Mouse (Mus musculus): ENCODE results near the gene Lao1.

Gene Lao1

DNA sequence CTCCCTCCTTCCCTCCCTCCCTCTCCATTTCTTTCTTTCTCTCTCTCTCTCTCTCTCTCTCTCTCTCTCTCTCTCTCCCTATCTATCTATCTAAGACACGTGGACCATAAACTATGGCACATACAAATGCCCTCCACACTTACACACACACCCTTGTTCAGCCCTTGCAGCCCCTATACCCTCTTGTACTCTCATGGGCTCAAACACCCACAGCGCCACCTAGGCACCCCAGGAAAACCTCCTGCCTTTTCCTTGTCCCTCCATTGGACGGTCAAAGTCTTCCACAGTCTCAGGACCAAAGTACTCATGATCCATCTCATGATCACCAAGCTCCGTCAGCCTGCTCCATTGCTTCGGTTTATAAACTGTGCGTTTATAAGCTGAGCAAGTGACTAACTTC lies 54.2 kb downstream of the Lao1 start:
- no peak for DNase-seq

GRCm38 (mm10) chr4:119017078-119017477 lies 55.7 kb downstream of the Lao1 start:
- DNase-seq = no peak
